Mouse (Mus musculus): ENCODE results near the gene Tbx2. TPM values are rescaled to one million over a fixed set of nuclear protein-coding genes. Genes with fewer than 3 reads are reported as not detected.

Tbx2 gene
- polyA plus RNA-seq, 1 experiment from 2014 or later, result 1.5 TPM

DNA sequence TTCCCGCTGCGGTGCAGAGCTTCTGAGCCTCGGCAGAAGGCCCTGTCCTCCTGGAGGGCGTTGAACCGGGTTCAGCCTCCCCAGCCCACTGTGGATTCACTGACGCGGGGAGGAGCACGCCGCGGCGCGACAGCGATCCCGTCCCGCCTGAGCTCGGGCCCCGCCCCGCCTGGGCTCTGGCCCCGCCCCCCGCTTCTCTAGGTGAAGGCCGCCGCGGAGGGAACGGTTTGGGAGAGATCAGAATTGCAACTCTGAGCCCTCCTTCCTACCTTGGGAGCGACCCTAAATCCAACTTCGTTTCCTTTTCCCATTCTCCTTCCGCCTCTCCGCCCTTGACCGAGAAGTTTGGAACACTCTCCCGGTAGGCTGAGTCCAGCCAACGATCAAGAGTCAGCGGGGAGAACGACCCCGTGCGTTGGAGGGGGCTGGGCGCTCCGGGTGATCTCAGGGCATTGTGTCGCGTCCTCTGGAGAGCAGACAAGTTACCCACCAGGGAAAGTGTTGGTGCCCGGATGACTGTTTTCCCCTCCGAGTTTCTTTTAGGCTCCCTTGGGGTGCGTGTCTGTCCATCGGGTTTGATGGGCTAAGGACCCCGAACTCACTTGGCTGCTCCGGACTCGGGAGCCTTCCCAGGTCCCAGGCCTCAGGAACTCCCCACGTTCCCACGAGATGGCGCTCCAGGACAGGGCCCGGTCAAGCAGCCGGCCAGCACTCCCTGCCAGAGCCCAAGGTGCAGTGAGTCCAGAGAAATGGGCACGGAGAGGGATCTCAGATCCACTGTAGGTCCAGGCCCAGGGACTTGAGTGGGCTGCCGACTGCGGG is 12.0 kb downstream of the Tbx2 start:
- H3K9me3 ChIP-seq, result no peaks in the 10 kb centered on the region
- H3K27ac ChIP-seq (replicated peaks), result no peak overlapping the region
- H3K4me2 ChIP-seq, result peak overlapping the region; percentile 84
- peaks cover 41% of the 10 kb centered on the region for H3K4me1 ChIP-seq (replicated peaks)
- peak overlapping the region; percentile 28 for H3K9ac ChIP-seq
- H3K4me3 ChIP-seq, result peak overlapping the region; percentile 40
- no peaks in the 10 kb centered on the region for H3K36me3 ChIP-seq
- peaks cover 74% of the 10 kb centered on the region for H3K27me3 ChIP-seq
- ATAC-seq (ENCODE audit: low FRiP score, low read depth), result 0 out of 2 replicates have a peak, but pooled peaks have one; percentile 62
- WGBS, result under 1% methylated on average over 53 of the region's 54 CpGs

DNA sequence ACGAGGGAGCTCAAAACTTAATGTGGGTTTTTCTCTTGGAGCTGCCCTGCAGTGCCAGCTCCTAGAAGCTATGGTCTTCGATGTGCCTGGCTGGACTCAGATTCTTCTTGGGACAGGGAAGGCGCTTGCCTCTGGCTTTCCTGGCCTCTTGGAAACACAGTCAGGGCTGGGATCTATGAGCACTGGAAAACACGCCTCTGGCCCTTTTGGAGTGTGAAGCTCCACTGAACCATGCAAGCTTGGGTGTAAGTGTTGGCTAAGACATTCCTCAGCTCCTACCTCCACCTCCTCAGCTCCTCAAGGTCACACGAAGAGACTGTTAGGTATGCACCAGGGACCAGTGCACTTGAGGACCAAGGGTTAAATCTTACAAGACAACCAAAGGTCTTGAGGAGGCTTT is 12.6 kb downstream of the Tbx2 start:
- peak overlapping the region; percentile 40; the same call in 1 of the 2 replicates for H3K4me3 ChIP-seq
- no peaks in the 10 kb centered on the region for H3K36me3 ChIP-seq
- no peaks in the 10 kb centered on the region for H3K9me3 ChIP-seq
- peak overlapping the region; percentile 84 for H3K4me2 ChIP-seq
- no peak overlapping the region for H3K27ac ChIP-seq (replicated peaks)
- H3K27me3 ChIP-seq, result peaks cover 68% of the 10 kb centered on the region
- peaks cover 41% of the 10 kb centered on the region for H3K4me1 ChIP-seq (replicated peaks)
- ATAC-seq (ENCODE audit: low FRiP score, low read depth), result no peak
- no peak overlapping the region for H3K9ac ChIP-seq
- WGBS, result 38% methylated on average over 5 of the region's 5 CpGs

DNA sequence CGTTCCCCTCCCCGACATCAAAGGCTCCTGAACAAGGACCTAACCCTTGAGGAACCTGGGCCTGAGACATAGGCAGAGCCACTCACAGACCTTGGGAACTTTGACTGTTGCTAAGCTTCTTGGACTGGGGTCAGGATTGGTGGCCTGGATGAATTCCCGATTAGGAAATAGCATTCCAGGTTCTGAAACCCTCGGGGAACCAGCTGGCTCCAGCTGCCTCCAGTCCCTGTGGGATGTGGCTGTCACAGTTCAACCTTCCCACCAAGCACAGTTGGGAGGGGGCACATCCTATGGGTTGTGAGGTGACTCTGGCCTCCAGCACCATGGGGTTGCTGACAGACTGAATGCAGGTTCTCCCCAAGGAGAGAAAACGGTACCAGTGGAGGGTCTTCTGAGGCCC is 13.6 kb downstream of the Tbx2 start:
- peaks cover 61% of the 10 kb centered on the region for H3K27me3 ChIP-seq
- no peak overlapping the region for H3K27ac ChIP-seq (replicated peaks)
- H3K36me3 ChIP-seq, result no peaks in the 10 kb centered on the region
- peaks cover 37% of the 10 kb centered on the region for H3K4me1 ChIP-seq (replicated peaks)
- WGBS, result 49% methylated on average over 5 of the region's 5 CpGs
- no peak overlapping the region for H3K9ac ChIP-seq
- no peaks in the 10 kb centered on the region for H3K9me3 ChIP-seq
- no peak overlapping the region for H3K4me2 ChIP-seq
- no peak for ATAC-seq (ENCODE audit: low FRiP score, low read depth)
- no peak overlapping the region for H3K4me3 ChIP-seq

DNA sequence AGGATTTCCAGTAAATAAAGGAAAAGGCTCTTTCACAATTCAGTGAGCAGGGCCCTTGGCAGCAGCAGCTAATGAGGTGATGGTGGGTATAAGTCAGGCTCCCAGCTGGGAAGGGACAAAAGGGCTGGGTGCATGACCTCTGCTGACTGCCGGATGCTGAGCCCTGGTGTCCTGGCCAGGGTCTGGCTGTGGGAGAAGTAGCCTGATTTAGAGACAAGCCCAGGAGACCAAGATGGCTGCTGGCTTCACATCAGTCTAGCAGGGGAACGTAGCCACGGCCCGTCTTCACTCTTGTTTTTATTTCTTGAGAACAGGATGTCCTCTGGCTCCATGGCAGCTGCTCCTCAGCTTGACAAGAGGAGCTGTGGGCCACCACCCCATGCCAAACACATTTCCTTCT is 14.2 kb downstream of the Tbx2 start:
- no peak for ATAC-seq (ENCODE audit: low FRiP score, low read depth)
- no peaks in the 10 kb centered on the region for H3K36me3 ChIP-seq
- 48% methylated on average over 4 of the region's 4 CpGs for WGBS
- no peak overlapping the region for H3K9ac ChIP-seq
- H3K4me3 ChIP-seq, result no peak overlapping the region
- H3K9me3 ChIP-seq, result no peaks in the 10 kb centered on the region
- peaks cover 56% of the 10 kb centered on the region for H3K27me3 ChIP-seq
- H3K4me2 ChIP-seq, result no peak overlapping the region
- no peak overlapping the region for H3K27ac ChIP-seq (replicated peaks)
- H3K4me1 ChIP-seq (replicated peaks), result peaks cover 33% of the 10 kb centered on the region

DNA sequence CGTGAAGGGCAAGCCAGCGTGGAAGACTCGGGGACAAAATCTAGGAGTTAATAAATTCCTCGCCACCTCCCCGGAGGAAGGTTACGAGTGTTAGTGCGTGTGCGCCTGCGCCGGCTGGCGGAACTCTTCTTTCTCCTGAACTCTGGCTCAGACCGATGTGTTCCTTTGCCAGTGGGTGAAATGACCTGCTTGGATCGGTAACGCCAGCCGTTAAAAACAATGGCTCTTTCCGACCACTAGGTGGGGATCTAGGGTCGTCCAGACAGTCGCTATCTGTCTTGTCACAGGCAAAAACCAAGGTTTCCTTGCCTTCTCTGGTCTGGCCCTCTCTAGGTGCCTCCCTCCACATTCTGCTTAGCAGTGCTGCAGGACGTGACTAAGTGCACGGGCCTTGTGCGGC is 16.7 kb downstream of the Tbx2 start:
- H3K9me3 ChIP-seq, result no peaks in the 10 kb centered on the region
- peak overlapping the region; percentile 34 for H3K4me3 ChIP-seq
- peaks cover 11% of the 10 kb centered on the region for H3K4me1 ChIP-seq (replicated peaks)
- no peaks in the 10 kb centered on the region for H3K36me3 ChIP-seq
- peak overlapping the region; percentile 69 for H3K4me2 ChIP-seq
- ATAC-seq (ENCODE audit: low FRiP score, low read depth), result peak; percentile 55; the same call in 1 of the 2 replicates
- no peak overlapping the region for H3K27ac ChIP-seq (replicated peaks)
- H3K9ac ChIP-seq, result peak overlapping the region; percentile 35; the same call in 1 of the 2 replicates
- H3K27me3 ChIP-seq, result peaks cover 32% of the 10 kb centered on the region
- 1% methylated on average over 21 of the region's 21 CpGs for WGBS

DNA sequence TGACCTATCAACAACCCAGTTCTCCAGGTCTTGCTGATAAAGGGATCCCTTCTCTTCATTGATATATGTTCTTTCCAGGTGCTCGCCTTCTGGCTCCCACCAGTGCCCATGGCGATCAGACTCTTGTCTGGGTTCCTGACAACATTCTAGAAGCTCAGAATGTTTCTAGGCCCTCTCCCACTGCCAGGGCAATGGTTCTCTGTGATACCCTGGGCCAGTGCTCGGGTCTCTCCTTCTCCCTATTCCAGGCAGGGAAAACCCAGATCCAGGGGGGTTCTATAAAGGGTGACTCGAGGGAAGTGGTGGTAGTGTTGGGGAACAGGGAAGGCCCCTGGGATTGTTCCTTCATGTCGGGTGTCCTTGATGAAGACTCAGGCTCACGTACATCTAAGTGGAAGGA is 17.9 kb downstream of the Tbx2 start, which contains the start of gene Gm11444:
TSS of gene Gm11444 (minus strand) at position 101 of the 400 bp plus-strand sequence.
- Histone ChIP-seq H3K4me3 (peak within 1 kb of the TSS; percentile 34; the same call in 1 of the 2 replicates), H3K9ac (no peak within 1 kb of the TSS), H3K27me3 (peaks cover 20% of the 10 kb centered on the region), H3K36me3 (no peaks in the 10 kb centered on the region), H3K27ac (replicated peaks) (no peak within 1 kb of the TSS), H3K4me2 (peak within 1 kb of the TSS; percentile 69), H3K9me3 (no peaks in the 10 kb centered on the region), H3K4me1 (replicated peaks) (0 out of 2 replicates have a peak, but pooled peaks cover 3% of the 10 kb centered on the region)
- ATAC-seq (ENCODE audit: low FRiP score, low read depth), result no peak
- 85% methylated on average over 6 of the region's 6 CpGs for WGBS

DNA sequence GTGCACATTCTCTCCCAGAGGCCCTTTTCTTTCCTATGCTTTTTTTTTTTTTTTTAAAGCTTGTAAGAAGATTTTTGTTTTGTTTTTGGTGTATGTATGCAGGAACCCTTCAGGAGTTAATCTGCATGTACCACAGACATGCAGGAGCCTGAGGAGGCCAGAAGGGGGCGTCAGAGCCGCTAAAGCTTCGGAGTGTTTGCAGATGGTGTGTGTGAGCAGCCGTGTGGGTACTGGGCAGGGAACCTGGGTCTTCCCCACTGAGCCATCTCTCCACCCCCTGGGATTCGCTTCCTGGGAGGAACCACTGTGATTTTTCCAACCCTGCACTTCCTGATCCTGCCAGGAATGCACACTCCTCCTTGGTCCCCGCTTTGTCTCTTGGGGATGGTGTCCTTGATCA is 18.4 kb downstream of the Tbx2 start:
- Histone ChIP-seq H3K4me1 (replicated peaks) (0 out of 2 replicates have a peak, but pooled peaks cover 3% of the 10 kb centered on the region), H3K9me3 (no peaks in the 10 kb centered on the region), H3K4me3 (no peak overlapping the region), H3K4me2 (no peak overlapping the region), H3K27me3 (peaks cover 15% of the 10 kb centered on the region; the same call in 1 of the 2 replicates), H3K9ac (no peak overlapping the region), H3K27ac (replicated peaks) (no peak overlapping the region), H3K36me3 (no peaks in the 10 kb centered on the region)
- 41% methylated on average over 6 of the region's 6 CpGs for WGBS
- no peak for ATAC-seq (ENCODE audit: low FRiP score, low read depth)

DNA sequence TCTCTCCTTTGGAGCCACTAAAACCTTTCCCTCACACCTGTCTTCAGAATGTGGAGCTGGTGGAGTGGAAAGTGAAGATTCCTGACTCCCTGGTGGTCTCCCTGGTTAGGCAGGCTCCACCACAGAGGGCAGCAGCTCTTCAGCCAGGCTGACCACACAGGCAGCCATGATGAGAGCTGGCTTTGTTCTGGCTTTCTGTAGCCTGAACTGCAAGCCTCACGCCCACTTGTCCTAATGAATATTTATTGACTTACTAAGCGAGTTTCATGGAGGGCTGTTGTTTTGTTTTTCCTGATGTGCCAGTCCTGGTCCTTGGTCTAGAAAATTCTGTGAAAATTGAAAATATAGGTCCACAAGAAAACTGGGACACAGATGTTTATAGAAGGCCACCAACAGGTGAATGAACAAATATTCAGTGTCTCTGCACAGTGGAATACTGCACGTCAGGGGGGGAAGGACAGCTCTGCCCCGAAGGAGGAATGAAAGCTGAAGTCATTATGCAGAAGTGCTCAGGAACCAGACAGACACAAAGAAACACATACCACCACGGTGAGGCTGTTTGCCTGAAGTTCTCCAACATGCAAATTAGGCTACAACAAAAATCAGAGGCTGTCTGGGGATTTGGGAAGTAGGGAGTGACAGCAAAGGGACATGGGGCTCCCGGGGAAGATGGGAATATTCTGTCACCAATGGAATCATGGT is 25.8 kb downstream of the Tbx2 start:
- 10% methylated on average over 6 of the region's 6 CpGs for WGBS

DNA sequence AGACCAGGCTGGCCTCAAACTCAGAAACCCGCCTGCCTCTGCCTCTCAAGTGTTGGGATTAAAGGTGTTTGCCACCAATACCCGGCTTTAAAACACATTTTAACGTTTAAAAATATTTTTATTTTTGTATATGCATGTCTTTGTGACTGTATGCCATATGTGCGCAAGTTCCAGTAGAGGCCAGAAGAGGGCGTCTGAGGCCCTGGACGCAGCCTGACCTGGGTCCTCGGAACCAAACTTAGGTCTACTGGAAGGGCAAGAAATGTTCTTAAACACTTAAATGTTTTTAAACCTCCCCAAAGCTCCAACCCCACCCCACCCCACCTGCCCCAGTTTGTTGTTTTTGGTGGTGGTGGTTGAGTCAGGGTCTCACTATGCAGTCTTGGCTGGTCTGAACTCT is 32.0 kb downstream of the Tbx2 start:
- ATAC-seq (ENCODE audit: low FRiP score, low read depth), result no peak
- H3K27ac ChIP-seq (replicated peaks), result no peak overlapping the region
- no peak overlapping the region for H3K9ac ChIP-seq
- H3K36me3 ChIP-seq, result no peaks in the 10 kb centered on the region
- H3K27me3 ChIP-seq, result no peaks in the 10 kb centered on the region
- H3K4me1 ChIP-seq (replicated peaks), result no peaks in the 10 kb centered on the region
- H3K4me2 ChIP-seq, result no peak overlapping the region
- no peak overlapping the region for H3K4me3 ChIP-seq
- H3K9me3 ChIP-seq, result no peaks in the 10 kb centered on the region
- 36% methylated on average over 7 of the region's 7 CpGs for WGBS

More for the DNA sequence above, 25.8 kb downstream of the Tbx2 start:
- H3K9me3 ChIP-seq, result no peaks in the 10 kb centered on the region
- H3K27me3 ChIP-seq, result no peaks in the 10 kb centered on the region
- no peaks in the 10 kb centered on the region for H3K4me1 ChIP-seq (replicated peaks)
- H3K36me3 ChIP-seq, result no peaks in the 10 kb centered on the region
- H3K4me2 ChIP-seq, result no peak overlapping the region
- no peak overlapping the region for H3K9ac ChIP-seq
- H3K27ac ChIP-seq (replicated peaks), result no peak overlapping the region
- ATAC-seq (ENCODE audit: low FRiP score, low read depth), result no peak
- H3K4me3 ChIP-seq, result no peak overlapping the region

DNA sequence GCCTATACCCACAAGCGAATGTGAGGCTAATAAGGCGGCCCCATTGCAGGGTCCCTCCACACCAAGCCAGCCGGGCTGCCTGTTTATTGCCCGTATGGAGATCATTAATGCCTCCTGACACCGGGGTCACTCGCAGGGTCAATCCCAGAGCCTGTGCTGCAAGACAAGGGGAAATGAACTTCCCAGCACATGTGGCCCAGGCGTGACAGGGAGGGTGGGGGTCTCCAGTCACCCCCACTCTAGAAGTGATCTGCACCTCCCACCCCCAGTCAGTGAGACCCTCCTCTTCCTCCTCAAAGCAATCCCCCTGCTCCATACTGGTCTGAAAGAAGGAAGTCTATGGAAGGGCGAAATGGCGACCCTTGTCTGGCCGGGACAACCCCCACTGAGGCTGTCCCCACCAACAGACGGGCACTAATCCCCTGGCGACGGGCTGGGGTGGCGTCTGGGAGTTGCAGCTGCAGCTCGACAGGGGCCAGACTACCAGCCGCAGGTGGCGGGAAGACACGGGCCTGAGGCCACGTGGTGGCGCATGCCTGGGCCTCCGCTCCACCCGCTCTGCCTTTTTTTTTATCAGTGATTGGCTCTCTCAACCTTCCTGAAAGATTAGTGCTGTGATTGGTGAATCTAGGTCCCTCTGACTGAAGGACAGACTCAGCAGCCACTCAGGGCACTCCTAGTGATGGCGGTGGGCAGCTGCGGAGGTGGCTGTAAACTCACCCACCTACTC is 43.9 kb downstream of the Tbx2 start:
- Histone ChIP-seq H3K27ac (replicated peaks) (no peak overlapping the region), H3K4me3 (no peak overlapping the region), H3K9me3 (no peaks in the 10 kb centered on the region), H3K4me2 (no peak overlapping the region), H3K27me3 (no peaks in the 10 kb centered on the region; the same call in 1 of the 2 replicates), H3K36me3 (no peaks in the 10 kb centered on the region), H3K9ac (no peak overlapping the region), H3K4me1 (replicated peaks) (no peaks in the 10 kb centered on the region)
- ATAC-seq (ENCODE audit: low FRiP score, low read depth), result no peak
- 71% methylated on average over 24 of the region's 24 CpGs for WGBS

DNA sequence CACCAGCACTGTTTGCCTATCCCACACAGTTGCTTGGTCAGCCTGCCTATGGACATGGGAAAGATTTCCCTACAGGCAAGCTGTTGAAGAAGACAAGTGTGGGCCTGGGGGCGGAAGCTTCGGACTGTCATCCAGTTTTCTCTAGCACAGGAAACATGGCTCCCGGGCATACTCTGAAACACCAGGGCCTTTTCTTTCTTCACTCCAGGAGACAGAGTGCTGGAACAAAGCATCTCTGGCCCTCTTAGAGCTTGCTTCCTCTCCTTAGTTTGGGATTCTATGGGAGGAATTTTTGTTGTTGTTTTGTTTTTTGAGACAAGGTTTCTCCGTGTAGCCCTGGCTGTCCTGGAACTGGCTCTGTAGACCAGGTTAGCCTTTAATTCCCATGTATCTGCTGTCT is 52.1 kb downstream of the Tbx2 start:
- Histone ChIP-seq H3K9me3 (no peaks in the 10 kb centered on the region), H3K27ac (replicated peaks) (no peak overlapping the region), H3K4me1 (replicated peaks) (no peaks in the 10 kb centered on the region), H3K27me3 (peaks cover 56% of the 10 kb centered on the region), H3K9ac (no peak overlapping the region), H3K4me3 (no peak overlapping the region), H3K4me2 (no peak overlapping the region), H3K36me3 (no peaks in the 10 kb centered on the region)
- 46% methylated on average over 4 of the region's 4 CpGs for WGBS
- no peak for ATAC-seq (ENCODE audit: low FRiP score, low read depth)
